Mouse (Mus musculus): ENCODE measurements around the gene Vmn1r8.
"Not testable (repeated sequence)": the region's sequence is repeated elsewhere in the genome, so short reads cannot be mapped to it uniquely, and the experiment has no call there.

Gene Vmn1r8

GRCm38 (mm10) chr6:57031984-57032383 is at the start of gene Vmn1r8:
TSS of gene Vmn1r8 (plus strand) at chr6:57032284.
- no peaks in the 10 kb centered on the region for H3K36me3 ChIP-seq (ENCODE audit: control insufficient read depth, insufficient read depth, low read length, poor library complexity, severe bottlenecking)
- H3K27me3 ChIP-seq (ENCODE audit: control insufficient read depth, insufficient read depth, low read length, poor library complexity, severe bottlenecking) = no peaks in the 10 kb centered on the region
- no peak for DNase-seq (ENCODE audit: low read depth, low spot score)

DNA sequence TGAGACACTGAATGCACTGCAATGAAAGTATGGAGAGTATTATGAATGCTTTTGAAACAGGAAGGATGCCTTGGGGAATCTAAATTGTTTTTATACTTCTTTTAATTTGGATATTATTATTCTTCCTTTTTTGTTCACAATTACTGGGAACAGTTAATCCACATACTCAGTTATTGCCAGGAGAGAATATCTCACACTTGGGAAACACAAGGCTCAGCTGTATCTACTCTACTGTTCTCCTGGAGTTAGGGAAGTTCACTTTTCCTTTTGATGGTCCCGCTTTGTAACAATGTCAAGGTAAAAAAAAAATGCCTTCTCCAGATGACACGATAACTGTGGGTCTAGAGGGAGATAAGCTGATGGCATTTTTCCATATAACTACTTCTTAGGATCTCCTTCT is 35.1 kb upstream of the Vmn1r8 start, which contains the start of gene Vmn1r6:
Gene Vmn1r6 (plus strand): TSS at position 301 of the 400 bp plus-strand sequence.
- Histone ChIP-seq H3K27me3 (ENCODE audit: control insufficient read depth, insufficient read depth, low read length, poor library complexity, severe bottlenecking) (no peaks in the 10 kb centered on the region; the same call in 1 of the 2 replicates), H3K36me3 (ENCODE audit: control insufficient read depth, insufficient read depth, low read length, poor library complexity, severe bottlenecking) (no peaks in the 10 kb centered on the region)
- DNase-seq (ENCODE audit: low read depth, low spot score) = no peak

DNA sequence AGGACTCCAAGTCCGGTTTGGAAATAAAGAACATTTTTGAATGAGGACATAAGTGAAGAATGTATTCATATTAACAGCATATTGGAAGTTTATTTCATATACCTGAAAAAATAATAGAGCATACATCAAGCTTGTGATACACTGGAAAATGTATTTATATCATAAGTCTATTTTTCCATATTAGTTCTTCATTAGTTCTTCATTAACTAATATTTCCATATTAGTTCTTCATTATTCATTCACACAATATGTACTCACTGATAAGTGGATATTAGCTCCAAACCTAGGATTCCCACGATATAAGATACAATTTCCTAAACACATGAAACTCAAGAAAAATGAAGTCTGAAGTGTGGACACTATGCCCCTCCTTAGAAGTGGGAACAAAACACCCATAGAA is 6.9 kb upstream of the Vmn1r8 start, which contains the start of gene Vmn1r7:
Gene Vmn1r7 (minus strand): TSS at position 101 of the 400 bp plus-strand sequence.
- DNase-seq (ENCODE audit: low read depth, low spot score); H3K36me3 ChIP-seq (ENCODE audit: control insufficient read depth, insufficient read depth, low read length, poor library complexity, severe bottlenecking); H3K27me3 ChIP-seq (ENCODE audit: control insufficient read depth, insufficient read depth, low read length, poor library complexity, severe bottlenecking): not testable (repeated sequence)

DNA sequence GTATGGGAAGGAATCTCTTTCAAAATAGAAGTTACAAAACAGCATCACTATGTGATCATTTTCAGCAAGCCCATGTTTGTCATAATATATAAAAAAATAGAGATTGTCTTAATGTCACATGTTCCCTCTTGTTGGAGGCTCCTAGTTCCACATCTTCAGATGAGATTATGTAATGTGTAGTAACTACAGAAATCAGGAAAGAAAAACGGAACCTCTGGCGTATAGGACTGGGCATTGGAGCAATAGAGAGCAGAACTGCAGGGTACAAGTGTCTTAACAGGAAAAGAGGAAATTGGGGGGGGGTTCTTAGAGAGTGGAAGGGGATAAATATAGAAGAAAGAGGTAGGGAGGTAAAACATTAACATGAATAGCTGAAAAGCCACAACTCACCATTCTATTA is 2.6 kb downstream of the Vmn1r8 start:
- no peaks in the 10 kb centered on the region for H3K27me3 ChIP-seq (ENCODE audit: control insufficient read depth, insufficient read depth, low read length, poor library complexity, severe bottlenecking)
- no peaks in the 10 kb centered on the region for H3K36me3 ChIP-seq (ENCODE audit: control insufficient read depth, insufficient read depth, low read length, poor library complexity, severe bottlenecking)
- no peak for DNase-seq (ENCODE audit: low read depth, low spot score)

DNA sequence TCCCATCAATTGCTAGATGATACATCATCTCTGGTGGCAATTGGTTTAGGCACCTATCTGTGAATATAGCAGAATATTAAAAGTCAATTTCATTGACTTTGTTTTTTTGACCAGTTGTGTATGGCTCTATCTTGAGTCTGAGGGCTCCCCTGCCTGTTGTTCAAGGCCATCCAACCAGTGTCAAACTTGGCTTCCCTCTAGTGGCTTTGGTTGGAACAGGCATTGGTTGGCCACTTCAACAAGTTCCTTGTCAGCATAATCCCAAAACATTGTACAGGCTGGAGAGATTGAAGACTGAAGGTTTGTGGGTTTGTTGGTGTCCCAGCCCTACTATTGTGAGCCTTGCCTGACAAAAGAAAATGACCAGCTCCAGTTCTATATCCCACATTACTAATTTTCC is 31.6 kb downstream of the Vmn1r8 start:
- no peak for DNase-seq (ENCODE audit: low read depth, low spot score)
- H3K27me3 ChIP-seq (ENCODE audit: control insufficient read depth, insufficient read depth, low read length, poor library complexity, severe bottlenecking) = no peaks in the 10 kb centered on the region
- no peaks in the 10 kb centered on the region for H3K36me3 ChIP-seq (ENCODE audit: control insufficient read depth, insufficient read depth, low read length, poor library complexity, severe bottlenecking)

DNA sequence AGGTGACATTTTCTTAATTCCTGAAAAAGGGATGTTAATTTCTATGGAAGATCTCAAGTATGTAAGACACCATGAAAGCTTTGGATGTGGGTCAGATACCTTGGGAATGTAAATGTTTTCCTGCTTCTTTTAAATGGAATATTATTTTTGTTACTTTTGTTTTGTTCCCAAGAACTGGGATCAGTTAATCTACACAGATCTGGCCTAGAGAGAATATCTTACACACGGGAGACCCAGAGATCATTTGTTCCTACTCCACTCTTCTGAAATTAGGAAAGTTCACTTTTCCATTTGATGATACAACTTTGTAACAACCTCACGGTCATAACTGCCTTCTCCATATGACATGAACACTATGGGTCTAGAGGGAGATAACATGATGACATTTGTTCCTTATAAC is 34.4 kb downstream of the Vmn1r8 start, which contains the start of gene Vmn1r9:
Gene Vmn1r9 (plus strand): TSS at position 301 of the 400 bp plus-strand sequence.
- H3K36me3 ChIP-seq (ENCODE audit: control insufficient read depth, insufficient read depth, low read length, poor library complexity, severe bottlenecking) = no peaks in the 10 kb centered on the region
- DNase-seq (ENCODE audit: low read depth, low spot score) = no peak
- H3K27me3 ChIP-seq (ENCODE audit: control insufficient read depth, insufficient read depth, low read length, poor library complexity, severe bottlenecking) = no peaks in the 10 kb centered on the region

All from splenic B cell, adult 2 months (primary cell).